Mouse (Mus musculus): ENCODE results near the gene Ropn1.

- TF ChIP-seq CTCF (IDR thresholded peaks at IDR 0.05; ENCODE audit: low read depth) = no peak
- TF ChIP-seq EP300 (IDR thresholded peaks at IDR 0.05; ENCODE audit: low read depth) = no peak
Observed at GRCm38 (mm10) chr16:34643511-34644259, 6.0 kb upstream of the Ropn1 start.

Data from liver, postnatal 0 days (tissue).